Mouse (Mus musculus): ENCODE measurements around the gene Hes1.
"Not testable (repeated sequence)": the region's sequence is repeated elsewhere in the genome, so short reads cannot be mapped to it uniquely, and the experiment has no call there.

Gene Hes1

DNA sequence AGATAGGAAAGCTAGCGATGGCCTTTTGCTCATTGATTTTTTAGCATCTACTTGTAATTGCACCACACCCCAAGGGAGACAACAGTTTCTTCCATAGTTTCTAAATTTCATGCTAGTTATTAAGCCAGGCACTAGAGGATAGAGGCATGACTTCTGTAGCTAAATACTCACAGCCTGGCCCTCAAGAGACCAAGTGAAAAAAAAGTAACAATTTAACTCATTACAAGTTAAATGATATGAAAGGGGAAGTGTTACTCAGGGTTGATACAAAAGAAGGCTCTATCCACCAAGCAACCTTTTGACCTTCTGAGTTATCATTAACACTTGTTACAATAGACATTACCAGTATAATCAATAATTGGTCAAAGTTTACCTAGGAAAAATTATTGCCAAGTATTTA lies 9.1 kb downstream of the Hes1 start:
- DNase-seq, result no peak

- DNase-seq, result no peak
These were observed 17.3 kb downstream of the Hes1 start for GRCm38 (mm10) chr16:30081498-30081897.

GRCm38 (mm10) chr16:30081980-30082379 lies 17.8 kb downstream of the Hes1 start:
- no peak for DNase-seq

DNA sequence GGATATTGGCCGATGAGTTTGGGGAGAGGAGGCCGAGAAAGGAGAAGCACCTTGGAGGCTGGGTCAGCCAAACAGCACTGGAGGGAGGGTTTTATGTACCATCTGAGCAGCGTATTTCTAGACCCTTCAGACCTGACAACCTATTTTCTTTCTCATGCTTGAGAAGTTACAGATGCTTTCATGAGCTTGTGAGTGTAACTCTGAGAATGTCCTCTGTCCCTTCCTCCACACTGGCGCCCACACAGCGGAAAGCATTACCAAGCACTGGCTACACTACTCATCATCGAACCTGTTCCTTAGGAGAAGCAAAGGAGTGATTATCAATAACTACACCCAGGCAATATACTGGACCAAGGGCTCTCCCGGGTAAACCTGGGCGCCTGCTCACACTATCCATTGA lies 18.8 kb downstream of the Hes1 start:
- DNase-seq, result no peak

GRCm38 (mm10) chr16:30083536-30083935 lies 19.4 kb downstream of the Hes1 start:
- no peak for DNase-seq

GRCm38 (mm10) chr16:30088646-30089045 lies 24.5 kb downstream of the Hes1 start:
- DNase-seq, result no peak

GRCm38 (mm10) chr16:30090200-30090865 lies 26.1 kb downstream of the Hes1 start:
- no peak for DNase-seq

- no peak for DNase-seq
These were observed 31.9 kb downstream of the Hes1 start for GRCm38 (mm10) chr16:30096050-30096449.

DNA sequence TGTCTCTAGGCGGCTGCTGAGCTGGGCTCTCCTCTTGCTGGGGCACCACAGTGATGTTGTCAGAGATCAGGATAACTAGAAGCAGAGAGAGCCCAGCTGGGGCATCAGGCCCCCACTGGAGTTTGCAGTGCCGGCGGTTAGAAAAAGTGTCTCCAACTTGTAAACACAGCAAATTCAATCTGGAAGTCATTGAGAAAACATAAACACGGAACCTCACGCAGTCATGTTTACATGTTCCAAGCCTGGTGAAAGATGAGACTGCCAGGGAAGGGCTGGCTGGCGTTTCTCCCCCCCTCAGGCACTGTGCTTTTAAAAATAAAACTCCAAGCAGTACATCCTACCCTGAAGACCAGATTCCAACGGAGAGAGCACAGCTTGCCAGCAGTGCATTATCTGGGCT lies 32.3 kb downstream of the Hes1 start:
- no peak for DNase-seq

DNA sequence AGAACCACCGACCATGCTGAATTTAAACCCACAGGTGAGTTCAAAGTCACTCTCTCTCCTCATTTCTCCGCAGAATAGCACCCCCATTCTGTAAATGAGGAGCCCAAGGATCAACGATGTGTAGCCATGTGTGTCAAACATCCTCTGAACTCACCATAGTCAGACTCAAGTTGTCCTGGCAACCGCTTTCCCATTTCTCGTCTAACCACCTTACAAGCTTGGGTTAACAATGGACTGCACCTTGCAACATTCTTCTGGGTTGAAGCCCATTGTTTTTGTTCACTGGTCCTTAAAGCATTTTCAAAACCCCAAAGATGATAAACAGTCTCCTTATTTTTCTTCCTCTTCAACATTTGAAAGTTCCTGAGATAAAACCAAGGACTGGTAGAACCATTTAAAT lies 34.9 kb downstream of the Hes1 start:
- no peak for DNase-seq

DNA sequence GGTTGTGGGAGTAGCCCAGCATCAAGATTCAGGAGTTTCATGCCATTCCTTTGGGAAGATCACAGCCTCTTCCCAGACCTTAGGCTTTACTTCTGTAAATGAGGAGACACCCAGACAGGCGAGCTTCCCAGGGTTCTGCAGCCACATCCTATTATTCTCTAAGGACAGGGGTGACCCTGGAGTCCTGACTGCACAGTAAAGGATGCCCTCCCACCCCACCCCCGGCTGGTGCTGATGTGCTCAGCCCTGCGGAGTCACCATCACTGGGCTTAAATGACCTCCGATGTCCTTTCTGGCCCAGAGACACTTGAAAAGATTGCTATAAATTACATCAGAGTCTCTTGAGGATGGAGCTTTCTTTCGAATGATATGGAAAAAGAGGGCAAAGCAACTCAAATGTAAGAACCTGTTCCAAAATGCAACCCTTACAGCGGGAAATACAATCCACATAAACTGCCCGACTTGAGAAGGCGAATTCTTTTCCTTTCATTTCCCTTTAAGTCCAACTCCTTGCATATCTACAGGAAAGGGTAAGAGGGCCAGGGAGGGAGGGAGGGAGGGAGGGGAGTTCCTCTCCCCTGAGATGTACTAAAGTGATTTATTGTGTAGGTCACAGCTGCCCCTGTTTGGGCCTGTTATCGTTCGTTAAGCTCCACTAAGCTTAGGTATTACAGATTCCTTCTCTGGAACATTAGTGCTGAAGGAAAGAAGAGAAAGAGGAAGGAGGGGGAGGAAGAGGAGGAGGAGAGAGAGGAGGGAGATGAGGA lies 38.1 kb downstream of the Hes1 start:
- DNase-seq, result no peak

- no peak for DNase-seq
These were observed 38.8 kb downstream of the Hes1 start for GRCm38 (mm10) chr16:30102982-30103381.

DNA sequence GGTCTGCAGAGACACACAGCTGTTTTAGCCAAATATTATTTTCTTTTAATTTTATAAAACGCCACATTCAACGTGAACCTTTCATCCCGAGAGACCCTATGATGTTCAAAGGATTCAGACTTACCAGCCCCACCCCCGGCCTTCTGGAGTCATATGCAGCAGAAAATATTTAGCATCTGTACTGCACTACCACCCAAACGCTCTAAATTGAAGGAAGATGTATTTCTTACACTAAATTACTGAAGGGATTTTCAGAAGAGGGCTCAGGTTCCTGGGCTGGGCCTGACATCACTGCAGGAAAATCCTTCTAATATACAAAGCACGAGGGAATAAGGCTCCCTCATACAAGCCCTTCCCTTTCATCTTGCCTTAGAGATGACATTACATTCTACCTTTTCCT lies 39.3 kb downstream of the Hes1 start:
- DNase-seq, result no peak

DNA sequence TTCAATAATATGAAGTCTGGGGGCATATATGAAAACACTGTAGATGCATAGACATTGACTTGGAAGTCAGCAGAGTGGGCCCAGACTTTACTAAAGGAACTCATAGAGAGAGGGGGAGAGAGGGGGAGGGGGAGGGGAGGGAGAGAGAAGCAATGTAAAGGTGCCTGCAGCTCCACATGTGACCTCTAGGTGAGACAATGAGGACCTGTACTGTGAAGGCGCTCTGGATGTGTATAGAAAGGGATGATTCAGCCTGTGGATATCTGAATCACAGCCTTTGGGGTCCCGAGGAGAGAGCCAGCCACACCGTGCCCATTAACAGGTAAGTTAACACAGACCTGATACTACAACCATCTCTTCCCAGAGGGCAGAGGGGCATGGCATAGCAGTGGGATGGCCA lies 40.2 kb downstream of the Hes1 start:
- no peak for DNase-seq

- no peak for DNase-seq
These were observed 41.3 kb downstream of the Hes1 start for GRCm38 (mm10) chr16:30105476-30105875.

DNA sequence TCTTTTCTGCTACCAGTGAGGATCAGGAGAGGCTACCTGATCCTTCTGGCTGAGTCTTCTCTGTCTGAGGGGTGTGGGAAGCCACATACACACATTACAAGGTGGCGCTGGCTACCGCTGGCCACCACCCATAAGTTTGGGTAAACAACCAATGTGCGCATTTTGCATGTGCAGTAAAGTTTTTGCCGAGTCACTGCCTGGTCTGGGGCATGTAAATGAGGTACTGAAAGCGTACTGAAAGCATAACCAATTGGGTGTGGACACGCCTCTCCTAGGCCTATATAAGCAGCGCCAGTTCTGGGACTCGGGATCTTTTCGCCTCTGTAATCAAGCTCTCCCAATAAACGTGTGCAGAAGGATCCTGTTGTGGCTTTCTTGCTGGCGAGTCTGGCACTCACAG lies 44.0 kb downstream of the Hes1 start:
- DNase-seq, result not testable (repeated sequence)

DNA sequence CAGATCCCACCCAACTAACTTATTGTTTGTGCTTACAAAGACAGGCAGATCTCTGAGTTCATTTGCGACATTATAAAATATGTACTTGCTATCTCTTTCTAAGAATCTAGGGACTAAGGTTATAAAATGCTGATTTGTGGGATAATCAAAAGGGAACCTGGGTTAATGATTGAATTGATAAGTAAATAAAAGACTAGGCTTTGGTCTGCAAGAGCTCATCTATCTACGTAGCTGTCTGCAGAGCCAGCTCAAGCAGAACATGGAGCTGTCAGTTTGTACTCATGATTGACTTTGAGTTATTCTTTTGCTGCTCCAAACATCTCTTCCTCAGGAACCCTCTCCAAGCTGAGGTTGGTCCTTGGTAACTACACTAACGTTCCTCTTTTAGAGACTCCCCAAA lies 46.3 kb downstream of the Hes1 start:
- DNase-seq, result no peak

DNA sequence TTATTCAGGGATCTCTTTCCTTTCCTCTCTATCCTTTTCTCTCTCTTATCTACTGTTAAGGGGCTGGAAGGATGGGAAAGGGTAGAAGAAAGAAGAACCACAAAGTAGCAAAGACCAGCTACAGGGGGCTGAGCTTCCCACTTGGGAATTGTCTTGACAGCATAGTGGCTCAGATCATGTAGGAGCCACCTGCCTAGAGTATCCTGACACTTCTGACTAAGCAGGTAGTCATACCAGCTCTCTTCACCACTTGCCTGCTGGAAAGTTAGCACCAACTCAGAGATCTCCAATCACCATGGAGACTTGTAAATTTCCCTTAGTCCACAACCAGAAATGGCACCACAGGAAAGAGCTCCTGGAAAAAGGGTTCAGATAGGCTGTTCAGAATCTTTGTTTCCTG lies 46.9 kb downstream of the Hes1 start:
- DNase-seq, result no peak

DNA sequence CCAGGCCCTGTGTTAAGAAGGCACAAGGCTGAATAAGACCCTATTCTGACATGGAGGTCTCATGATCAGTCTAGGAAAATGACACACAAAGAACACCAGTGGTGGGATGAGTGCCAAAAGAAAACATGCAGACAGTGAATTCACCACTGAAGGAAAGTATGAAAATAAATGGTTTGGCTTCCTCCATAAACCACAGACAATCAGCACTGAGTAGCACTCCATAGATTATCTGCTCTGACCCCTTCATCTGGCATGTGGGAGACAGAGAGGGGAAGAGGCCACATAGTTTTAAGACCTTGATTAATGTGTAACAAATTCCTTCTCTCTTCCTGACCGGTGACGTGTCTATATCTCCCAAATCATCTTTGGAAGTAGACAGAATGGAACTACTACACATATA lies 47.4 kb downstream of the Hes1 start:
- no peak for DNase-seq

GRCm38 (mm10) chr16:30113170-30113569 lies 49.0 kb downstream of the Hes1 start:
- no peak for DNase-seq

GRCm38 (mm10) chr16:30113800-30114199 lies 49.6 kb downstream of the Hes1 start:
- no peak for DNase-seq

- DNase-seq, result no peak
These were observed 50.3 kb downstream of the Hes1 start for GRCm38 (mm10) chr16:30114451-30114850.

All from cerebellum, adult 11-12 months (tissue).